Mouse (Mus musculus): ENCODE measurements at regions not wholly inside any gene's neighbourhood (a gene's known extent, or its start where the extent isn't known, plus 50 kb on each side); places are given as distances from the start of the nearest gene placed in this dataset.

DNA sequence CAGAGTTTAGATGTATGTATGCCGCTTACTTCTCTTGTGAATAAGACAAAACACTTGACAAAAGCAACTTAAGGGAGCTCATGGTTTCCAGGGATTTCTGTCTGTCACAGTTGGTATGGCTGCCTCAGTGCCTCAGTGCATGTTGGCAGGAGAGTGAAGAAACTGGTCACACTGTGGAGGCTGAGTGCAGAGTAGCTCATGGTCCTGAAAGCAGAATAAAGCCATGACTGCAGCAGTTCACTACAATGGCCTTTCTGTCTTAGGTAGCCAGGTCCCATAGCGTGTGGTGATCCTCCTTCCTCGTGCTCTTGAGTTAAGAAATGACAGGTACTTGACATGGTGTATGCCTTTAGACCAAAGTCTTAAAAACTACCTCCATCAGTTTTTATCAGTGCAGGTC, 178.0 kb upstream of the Marcks start:
- H3K27me3 ChIP-seq (ENCODE audit: control insufficient read depth in 1 of 2, insufficient read depth in 2 of 2, low read length in 2 of 2), result no peaks in the 10 kb centered on the region
- H3K9ac ChIP-seq (ENCODE audit: control insufficient read depth, low read depth, low read length, poor library complexity, severe bottlenecking), result no peak overlapping the region
- no peaks in the 10 kb centered on the region for H3K36me3 ChIP-seq (ENCODE audit: control insufficient read depth in 1 of 2, insufficient read depth in 2 of 2, low read length in 2 of 2)
- no peaks in the 10 kb centered on the region for H3K9me3 ChIP-seq (replicated peaks; ENCODE audit: insufficient read depth, low read length)
- no peak overlapping the region for H3K27ac ChIP-seq (ENCODE audit: control insufficient read depth, low read depth, low read length)
- H3K4me3 ChIP-seq (ENCODE audit: control insufficient read depth in 1 of 2, insufficient read depth in 1 of 2, low read depth in 2 of 2, low read length in 2 of 2), result no peak overlapping the region
- no peaks in the 10 kb centered on the region for H3K4me1 ChIP-seq (ENCODE audit: control insufficient read depth in 1 of 2, insufficient read depth in 2 of 2, low read length in 2 of 2)
- H3K79me2 ChIP-seq (ENCODE audit: control insufficient read depth, insufficient read depth, low read length, poor library complexity), result no peaks in the 10 kb centered on the region
- TF ChIP-seq NELFE (IDR thresholded peaks at IDR 0.05; ENCODE audit: low read depth, low read length), result no peak
- TF ChIP-seq CHD1 (IDR thresholded peaks at IDR 0.05; ENCODE audit: low read depth, low read length), result no peak
- no peak for TF ChIP-seq KAT2A (conservative IDR thresholded peaks at IDR 0.05; ENCODE audit: low read depth, low read length)
- TF ChIP-seq ETS1 (IDR thresholded peaks at IDR 0.05; ENCODE audit: low read depth, low read length), result no peak
- TF ChIP-seq GATA1 (IDR thresholded peaks at IDR 0.05; ENCODE audit: low read depth, low read length), result no peak
- TF ChIP-seq BHLHE40 (IDR thresholded peaks at IDR 0.05; ENCODE audit: borderline replicate concordance, low read depth, low read length), result no peak
- TF ChIP-seq NRF1 (IDR thresholded peaks at IDR 0.05; ENCODE audit: insufficient read depth, low read depth, low read length, poor library complexity, severe bottlenecking), result no peak
- TF ChIP-seq UBTF (IDR thresholded peaks at IDR 0.05; ENCODE audit: borderline replicate concordance, insufficient read depth, low read depth, low read length), result no peak
- TF ChIP-seq MYB (IDR thresholded peaks at IDR 0.05; ENCODE audit: low read depth, low read length), result no peak
- no peak for TF ChIP-seq SIN3A (IDR thresholded peaks at IDR 0.05; ENCODE audit: low read length)
- no peak for TF ChIP-seq POLR2AphosphoS5 (IDR thresholded peaks at IDR 0.05; ENCODE audit: borderline replicate concordance, low read depth, low read length)
- no peak for TF ChIP-seq RCOR1 (IDR thresholded peaks at IDR 0.05; ENCODE audit: low read depth, low read length)
- DNase-seq (ENCODE audit: low read depth, low spot score), result no peak

DNA sequence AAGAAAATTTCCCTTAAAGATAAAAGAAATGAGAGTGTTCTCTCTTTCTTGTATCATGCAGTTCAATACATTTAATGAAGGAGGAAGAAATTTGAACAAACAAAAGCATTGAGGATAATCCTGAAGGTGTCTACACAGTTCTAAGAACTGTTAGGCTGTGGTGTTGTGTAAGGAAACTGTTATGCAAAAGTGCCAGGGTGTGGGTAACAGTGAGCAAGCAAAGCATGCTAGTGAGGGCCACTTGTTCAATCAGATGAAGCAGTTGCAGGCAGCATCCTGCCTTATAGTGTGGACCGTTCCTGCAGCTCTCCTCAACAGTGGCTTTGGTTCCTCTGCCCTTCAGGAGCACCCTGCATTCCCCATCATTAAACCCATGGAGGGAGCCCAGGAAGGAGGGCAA, 177.1 kb upstream of the Marcks start:
- no peaks in the 10 kb centered on the region for H3K36me3 ChIP-seq (ENCODE audit: control insufficient read depth in 1 of 2, insufficient read depth in 2 of 2, low read length in 2 of 2)
- no peaks in the 10 kb centered on the region for H3K9me3 ChIP-seq (replicated peaks; ENCODE audit: insufficient read depth, low read length)
- H3K27me3 ChIP-seq (ENCODE audit: control insufficient read depth in 1 of 2, insufficient read depth in 2 of 2, low read length in 2 of 2), result no peaks in the 10 kb centered on the region
- TF ChIP-seq TAL1 (IDR thresholded peaks at IDR 0.05; ENCODE audit: low read length) (no peak), RCOR1 (IDR thresholded peaks at IDR 0.05; ENCODE audit: low read depth, low read length) (no peak), RAD21 (IDR thresholded peaks at IDR 0.05; ENCODE audit: low read depth, low read length) (no peak), ZC3H11A (IDR thresholded peaks at IDR 0.05; ENCODE audit: low read depth, low read length) (no peak), TBP (IDR thresholded peaks at IDR 0.05; ENCODE audit: low read depth, low read length) (no peak), UBTF (IDR thresholded peaks at IDR 0.05; ENCODE audit: borderline replicate concordance, insufficient read depth, low read depth, low read length) (no peak), ZKSCAN1 (IDR thresholded peaks at IDR 0.05; ENCODE audit: low read depth, low read length) (no peak)
- DNase-seq (ENCODE audit: low read depth, low spot score), result no peak
- no peak overlapping the region for H3K27ac ChIP-seq (ENCODE audit: control insufficient read depth, low read depth, low read length)
- no peak overlapping the region for H3K4me3 ChIP-seq (ENCODE audit: control insufficient read depth in 1 of 2, insufficient read depth in 1 of 2, low read depth in 2 of 2, low read length in 2 of 2)
- H3K79me2 ChIP-seq (ENCODE audit: control insufficient read depth, insufficient read depth, low read length, poor library complexity), result no peaks in the 10 kb centered on the region
- no peak overlapping the region for H3K9ac ChIP-seq (ENCODE audit: control insufficient read depth, low read depth, low read length, poor library complexity, severe bottlenecking)
- no peaks in the 10 kb centered on the region for H3K4me1 ChIP-seq (ENCODE audit: control insufficient read depth in 1 of 2, insufficient read depth in 2 of 2, low read length in 2 of 2)
